Mouse (Mus musculus) embryo, embryonic 10 days (tissue): ENCODE measurements around the gene Fer.

Experiments
- DNase-seq: peaks from one replicate; pipeline ENCODE4 v3.0.0-alpha.2; 2015; ENCODE audit warnings: low spot score

Gene Fer

DNA sequence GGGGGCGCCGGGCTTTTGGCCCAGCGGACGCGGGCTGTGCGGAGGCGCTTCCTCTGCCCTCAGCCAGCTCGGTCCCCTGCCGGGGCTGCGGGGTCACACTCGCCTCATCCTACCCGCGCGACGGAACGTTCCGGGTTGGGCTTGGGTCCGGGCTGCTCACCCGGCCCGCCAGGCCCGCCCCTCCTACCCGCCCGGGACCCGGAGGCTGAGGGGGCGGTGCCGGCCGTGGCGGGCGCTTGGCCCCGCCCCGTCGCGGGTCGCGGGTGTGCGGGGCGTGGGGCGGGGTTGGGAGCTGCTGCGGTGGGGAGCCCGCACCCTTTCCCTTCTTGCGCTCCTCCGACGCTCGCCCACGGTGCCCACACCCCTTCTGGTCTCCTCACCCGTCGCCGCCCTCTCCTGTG, 1.3 kb downstream of the Fer start:
- DNase-seq: no peak

- no peak for DNase-seq
Measured at GRCm38 (mm10) chr17:63871773-63872172, 8.9 kb downstream of the Fer start.

- DNase-seq: no peak
Measured at GRCm38 (mm10) chr17:63878889-63879288, 16.0 kb downstream of the Fer start.

- DNase-seq: no peak
Measured at GRCm38 (mm10) chr17:63880009-63880408, 17.1 kb downstream of the Fer start.

DNA sequence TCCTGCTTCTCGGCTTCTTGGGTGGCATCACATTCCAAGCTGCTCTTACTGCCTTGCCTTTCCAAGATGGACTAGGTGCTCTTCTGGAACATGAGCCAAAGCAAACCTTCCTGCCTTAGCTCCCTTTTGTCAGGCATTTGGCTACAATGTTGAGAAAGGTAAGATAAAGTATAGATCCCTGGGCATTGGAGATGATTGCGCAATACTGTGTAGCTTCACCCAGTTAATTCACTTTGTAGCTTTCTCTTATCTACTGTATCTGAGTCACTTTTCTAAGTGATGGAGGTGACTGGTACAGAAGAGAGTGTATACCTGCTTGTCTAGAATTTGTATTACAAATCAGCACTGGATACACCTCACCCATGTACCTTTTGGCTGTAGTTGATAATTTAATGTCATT, 24.1 kb downstream of the Fer start:
- no peak for DNase-seq

- DNase-seq: no peak
Measured at GRCm38 (mm10) chr17:63890611-63891010, 27.7 kb downstream of the Fer start.

DNA sequence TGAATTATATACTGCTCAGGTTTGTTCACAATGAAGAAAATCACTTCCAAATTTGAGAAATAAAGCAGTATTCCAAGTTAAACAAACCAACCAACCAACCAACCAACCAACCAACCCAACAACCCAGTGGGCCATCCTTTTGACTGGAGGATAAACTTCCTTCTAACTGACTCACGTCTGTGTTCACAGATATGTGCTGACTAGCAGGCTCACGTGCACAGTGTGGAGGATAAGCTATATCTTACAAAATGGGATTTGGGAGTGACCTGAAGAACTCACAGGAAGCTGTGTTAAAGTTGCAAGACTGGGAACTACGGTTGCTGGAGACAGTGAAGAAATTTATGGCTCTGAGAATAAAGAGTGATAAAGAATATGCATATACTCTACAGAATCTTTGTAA, 33.0 kb downstream of the Fer start:
- no peak for DNase-seq

DNA sequence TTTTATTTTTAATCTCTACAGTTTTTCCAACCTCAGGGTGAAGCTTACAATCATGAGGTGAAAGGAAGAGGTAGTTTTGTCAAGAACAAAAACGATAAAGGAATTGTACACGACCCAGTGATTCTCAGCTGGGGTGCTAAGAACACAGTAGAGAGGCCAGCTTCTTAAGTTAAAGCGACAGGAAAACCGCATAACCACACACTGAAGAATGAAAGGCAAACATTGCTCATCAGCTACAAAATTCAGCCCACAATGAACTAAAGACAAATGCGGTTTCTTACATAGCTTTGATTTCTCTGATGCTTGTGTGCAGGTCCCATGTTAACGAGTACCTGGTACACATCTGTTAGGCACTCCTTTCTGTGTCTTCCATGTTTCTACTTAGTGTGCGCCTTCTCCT, 34.2 kb downstream of the Fer start:
- DNase-seq: no peak

DNA sequence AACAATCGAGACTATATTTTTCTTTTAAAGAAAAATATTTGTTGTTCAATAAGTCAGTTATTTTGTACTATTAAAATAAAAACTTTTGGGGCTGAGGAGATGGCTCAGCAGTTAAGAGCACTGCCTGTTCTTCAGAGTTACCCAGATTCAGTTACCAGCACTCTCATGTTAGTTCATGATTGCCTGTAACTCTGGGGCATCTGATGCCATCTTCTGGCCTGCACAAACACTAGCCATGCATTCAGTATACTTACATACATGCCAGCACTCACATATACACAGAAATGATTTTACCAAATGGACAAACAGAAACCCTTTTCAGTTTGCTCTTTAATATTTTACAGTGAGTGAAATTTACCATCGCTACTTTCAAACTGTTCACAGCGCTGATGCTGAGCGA, 46.4 kb downstream of the Fer start:
- no peak for DNase-seq

GRCm38 (mm10) chr17:63921601-63922203, 58.8 kb downstream of the Fer start:
- peak; percentile 14 for DNase-seq

- DNase-seq: no peak
Measured at GRCm38 (mm10) chr17:63925581-63925980, 62.7 kb downstream of the Fer start.

GRCm38 (mm10) chr17:63930634-63931033, 67.8 kb downstream of the Fer start:
- no peak for DNase-seq

GRCm38 (mm10) chr17:63931556-63931955, 68.7 kb downstream of the Fer start:
- no peak for DNase-seq

DNA sequence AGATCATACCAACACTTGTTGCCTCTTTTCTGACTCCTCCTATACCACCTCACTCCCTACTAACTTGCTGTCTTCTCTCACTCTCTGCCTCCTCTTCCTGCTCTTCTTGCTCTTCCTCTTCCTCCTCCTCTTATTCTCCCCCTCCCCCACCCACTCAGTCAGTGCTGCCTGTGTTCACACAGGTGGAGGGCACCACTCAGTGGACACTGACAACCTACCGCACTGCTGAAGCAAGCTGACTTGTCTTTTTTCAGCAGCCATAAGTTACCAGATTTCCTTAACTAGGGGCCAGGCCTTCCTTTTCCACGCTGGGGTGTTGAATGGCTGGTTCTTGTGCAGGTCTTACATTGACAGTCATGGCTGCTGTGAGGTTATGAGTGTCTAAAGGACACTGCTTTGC, 72.5 kb downstream of the Fer start:
- DNase-seq: no peak

DNA sequence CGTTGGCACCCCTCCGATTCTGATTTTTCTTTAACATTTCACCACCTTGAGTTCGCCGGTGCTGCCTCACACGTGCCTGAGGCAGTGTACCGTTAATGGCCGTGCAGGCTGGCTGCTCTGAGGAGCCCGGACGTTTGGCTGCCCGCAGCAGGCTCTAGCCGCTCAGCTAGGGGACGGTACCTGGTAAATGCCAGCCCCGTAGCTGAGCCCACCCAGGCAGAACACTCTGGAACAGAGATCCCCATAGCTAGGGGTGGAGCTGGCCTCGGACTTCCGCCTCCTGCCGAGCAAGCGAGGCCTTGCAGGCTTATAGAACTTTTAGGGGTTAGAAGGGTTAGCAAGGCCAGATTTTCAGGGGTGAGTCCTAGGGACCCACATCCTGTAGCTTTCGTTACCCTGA, 75.0 kb downstream of the Fer start:
- DNase-seq: peak; percentile 9

DNA sequence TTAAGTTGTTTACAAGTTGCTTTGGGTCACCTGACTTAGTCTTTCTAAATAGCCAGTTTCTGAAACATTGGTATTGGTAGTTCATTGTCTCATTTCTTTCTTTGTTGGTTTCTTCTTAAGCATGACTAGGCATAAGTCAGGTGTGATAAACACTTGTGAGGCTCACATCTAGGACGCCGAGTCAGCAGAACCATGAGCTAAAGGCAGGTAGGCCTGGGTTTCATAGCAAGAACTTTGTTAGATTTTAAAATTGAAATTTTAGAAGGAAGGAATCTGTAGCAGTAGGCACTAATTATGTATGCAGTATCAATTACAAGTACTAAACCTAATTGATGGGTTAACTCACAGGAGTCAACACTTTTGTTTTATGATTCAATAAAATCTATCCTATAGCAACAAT, 83.9 kb downstream of the Fer start:
- no peak for DNase-seq

- DNase-seq: no peak
Measured at GRCm38 (mm10) chr17:63948811-63949210, 85.9 kb downstream of the Fer start.

DNA sequence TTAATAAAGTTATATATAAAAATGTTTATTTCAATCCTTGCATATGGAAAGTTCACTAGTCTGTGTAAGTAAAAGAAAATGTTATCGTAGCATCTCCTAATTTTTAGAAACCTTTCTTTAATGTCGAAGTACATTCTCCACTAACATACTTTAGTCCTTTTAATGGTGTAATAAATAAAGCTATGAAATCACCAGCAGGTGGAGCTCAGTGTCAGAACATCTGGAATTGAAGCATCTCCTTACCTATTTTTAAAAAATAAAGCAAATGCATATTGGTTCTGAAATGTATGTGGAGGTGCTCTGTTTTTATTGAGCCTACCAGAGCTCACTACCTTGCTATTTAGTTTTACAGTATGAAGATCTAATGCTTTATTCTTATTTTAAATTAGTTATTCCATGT, 88.6 kb downstream of the Fer start:
- DNase-seq: no peak

GRCm38 (mm10) chr17:63967091-63967490, 104.2 kb downstream of the Fer start:
- DNase-seq: no peak

GRCm38 (mm10) chr17:63969448-63969847, 106.6 kb downstream of the Fer start:
- no peak for DNase-seq

GRCm38 (mm10) chr17:63970239-63970638, 107.4 kb downstream of the Fer start:
- DNase-seq: peak; percentile 17

GRCm38 (mm10) chr17:63970939-63971338, 108.1 kb downstream of the Fer start:
- DNase-seq: no peak

GRCm38 (mm10) chr17:63972181-63972580, 109.3 kb downstream of the Fer start:
- DNase-seq: no peak

DNA sequence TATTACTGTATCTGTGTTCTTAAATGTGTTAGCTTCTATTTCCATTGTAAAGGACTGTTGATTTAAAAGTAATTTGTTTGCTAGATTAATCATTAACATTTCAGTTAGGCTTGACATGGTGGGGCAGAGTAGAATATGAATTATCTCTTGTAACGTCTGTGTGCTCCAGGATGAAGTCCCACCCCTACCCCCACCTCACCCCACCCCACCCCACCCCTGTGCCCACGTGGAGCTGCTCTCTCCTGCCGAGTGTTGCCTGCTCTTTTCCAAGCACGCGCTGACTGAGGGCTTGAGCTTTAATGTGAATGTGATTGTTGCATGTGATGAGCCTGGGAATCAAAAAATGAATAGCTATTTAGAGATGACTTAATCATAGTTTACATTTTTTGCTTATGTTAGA, 110.9 kb downstream of the Fer start:
- DNase-seq: no peak

DNA sequence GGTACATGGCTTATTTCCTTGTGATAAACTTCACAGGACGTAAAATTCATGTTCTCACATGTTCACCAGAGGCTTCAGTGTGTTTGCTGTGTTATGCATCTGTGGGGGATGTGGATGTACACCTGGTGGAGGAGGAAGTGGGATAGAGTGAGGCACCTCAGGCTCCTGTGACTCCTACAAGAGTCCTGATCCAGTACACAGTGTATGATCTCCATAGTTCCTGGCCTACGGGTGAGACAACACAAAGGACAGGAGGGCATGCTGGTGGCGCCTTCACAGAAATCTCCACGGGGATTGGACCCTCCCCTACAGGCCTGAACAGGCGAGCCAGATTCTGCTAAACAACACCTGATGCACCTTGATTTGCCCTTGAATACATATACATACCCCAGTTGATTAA, 111.4 kb downstream of the Fer start:
- no peak for DNase-seq
